Mouse (Mus musculus): Measurements from ENCODE around the gene Acot4. TPM values are rescaled to one million over a fixed set of nuclear protein-coding genes. Genes with fewer than 3 reads are reported as not detected.
"Not testable (repeated sequence)": the region's sequence is repeated elsewhere in the genome, so short reads cannot be mapped to it uniquely, and the experiment has no call there.

The Acot4 gene
- total RNA-seq, 2 experiments from 2014 or later: 1.7 to 3.7 TPM

GRCm38 (mm10) chr12:84029043-84029442 is 9.1 kb upstream of the Acot4 start:
- not testable (repeated sequence) for DNase-seq (ENCODE audit: low spot score in 2 of 2)

- DNase-seq (ENCODE audit: low spot score in 2 of 2): peak; percentile 71 to 82
These were observed 7.4 kb upstream of the Acot4 start for GRCm38 (mm10) chr12:84030659-84031332.

DNA sequence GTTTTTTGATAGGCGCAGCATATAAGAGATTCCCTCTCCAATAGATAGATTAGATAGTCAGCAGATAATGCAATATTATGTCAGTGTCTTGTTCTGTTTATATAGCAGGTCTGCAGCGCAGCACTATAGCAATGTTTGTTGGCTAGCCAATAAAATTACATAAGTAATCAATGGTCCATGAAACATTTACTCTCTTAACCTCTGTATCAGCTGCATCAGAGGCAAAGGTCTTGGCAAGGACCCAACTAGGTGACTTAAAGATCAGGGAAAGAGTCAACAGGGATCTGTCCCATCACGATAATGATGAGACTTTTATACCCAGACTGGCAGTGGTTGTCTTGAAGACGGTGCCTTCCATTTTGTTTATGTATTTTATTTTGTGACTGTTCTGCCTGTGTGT is 5.3 kb upstream of the Acot4 start:
- no peak for DNase-seq (ENCODE audit: low spot score in 2 of 2)

DNA sequence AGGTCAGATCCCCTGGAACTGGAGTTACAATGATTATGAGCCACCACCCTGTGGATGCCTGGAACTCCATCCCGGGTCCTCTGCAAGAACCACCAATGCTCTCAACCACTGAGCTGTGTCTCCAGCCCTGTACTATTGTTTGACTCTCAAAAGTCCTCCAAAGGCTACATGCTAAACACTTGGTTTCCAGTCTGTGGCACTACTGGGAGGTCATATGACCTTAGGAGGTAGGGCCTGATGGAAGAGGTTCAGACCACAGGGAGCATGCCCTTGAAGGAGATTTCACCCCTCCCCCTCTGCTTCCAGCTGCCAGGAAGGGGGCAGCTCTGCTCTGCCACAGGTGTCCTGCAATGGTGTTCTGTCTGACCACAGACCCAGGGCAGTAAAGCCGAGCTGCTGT is 4.9 kb upstream of the Acot4 start:
- DNase-seq (ENCODE audit: low spot score in 2 of 2): not testable (repeated sequence)

- no peak for DNase-seq (ENCODE audit: low spot score in 2 of 2)
These were observed 4.1 kb upstream of the Acot4 start for GRCm38 (mm10) chr12:84034108-84034507.

DNA sequence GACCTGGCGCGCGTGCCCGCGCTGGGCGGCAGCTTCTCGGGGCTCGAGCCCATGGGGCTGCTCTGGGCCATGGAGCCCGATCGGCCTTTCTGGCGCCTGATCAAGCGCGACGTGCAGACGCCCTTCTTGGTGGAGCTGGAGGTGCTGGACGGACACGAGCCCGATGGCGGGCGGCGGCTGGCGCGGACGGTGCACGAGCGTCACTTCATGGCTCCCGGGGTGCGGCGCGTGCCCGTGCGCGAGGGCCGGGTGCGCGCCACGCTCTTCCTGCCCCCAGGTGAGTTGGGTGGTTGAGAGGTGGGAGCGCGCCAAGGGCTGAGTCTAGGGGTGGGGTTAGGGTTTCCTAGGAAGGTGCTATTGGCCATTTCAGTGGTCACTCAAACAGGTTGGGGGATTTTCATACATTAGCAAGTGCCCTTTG is 522 bp downstream of the Acot4 start, which contains the start of gene Gm49366:
Gm49366 (plus strand) TSS at position 245 of the 421 bp plus-strand sequence.
- DNase-seq (ENCODE audit: low spot score in 2 of 2): peak in 1 of 2 experiments; percentile 17

- DNase-seq (ENCODE audit: low spot score in 2 of 2): no peak
These were observed 4.1 kb downstream of the Acot4 start for GRCm38 (mm10) chr12:84042248-84042647.

- DNase-seq (ENCODE audit: low spot score in 2 of 2): no peak
These were observed 5.9 kb downstream of the Acot4 start for GRCm38 (mm10) chr12:84044045-84044444.

DNA sequence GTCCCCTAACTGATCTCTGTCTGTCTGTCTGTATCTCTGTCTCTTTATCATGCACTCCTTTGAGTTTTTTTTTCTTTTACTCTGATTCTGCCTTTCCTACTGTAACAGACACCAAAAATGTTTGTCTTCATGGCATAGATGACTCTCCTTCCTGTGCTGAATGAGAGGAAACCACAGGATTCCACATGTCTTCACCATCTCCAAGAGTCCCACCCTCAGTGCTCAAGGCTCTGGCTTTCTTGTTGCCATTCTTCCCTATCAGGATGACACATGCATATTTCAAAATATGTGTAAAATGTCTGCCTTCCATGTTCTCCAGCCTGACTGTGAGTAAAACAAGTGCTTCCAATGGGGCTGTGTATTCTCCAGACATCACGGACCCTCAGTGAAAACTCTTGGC is 8.7 kb downstream of the Acot4 start:
- no peak for DNase-seq (ENCODE audit: low spot score in 2 of 2)

DNA sequence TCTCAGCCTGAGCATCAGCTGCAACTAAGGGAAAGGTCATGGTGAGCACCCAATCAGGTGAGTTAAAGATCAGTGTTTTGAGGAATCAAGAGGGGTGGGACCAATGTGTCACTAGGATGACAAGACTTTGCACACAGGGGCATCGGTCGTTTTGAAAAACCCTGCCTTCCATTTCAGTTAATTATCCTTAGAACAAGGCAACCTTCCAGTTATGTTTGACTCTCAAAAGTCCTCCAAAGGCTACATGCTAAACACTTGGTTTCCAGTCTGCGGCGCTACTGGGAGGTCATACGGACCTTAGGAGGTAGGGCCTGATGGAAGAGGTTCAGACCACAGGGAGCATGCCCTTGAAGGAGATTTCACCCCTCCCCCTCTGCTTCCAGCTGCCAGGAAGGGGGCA is 12.6 kb downstream of the Acot4 start:
- not testable (repeated sequence) for DNase-seq (ENCODE audit: low spot score in 2 of 2)

DNA sequence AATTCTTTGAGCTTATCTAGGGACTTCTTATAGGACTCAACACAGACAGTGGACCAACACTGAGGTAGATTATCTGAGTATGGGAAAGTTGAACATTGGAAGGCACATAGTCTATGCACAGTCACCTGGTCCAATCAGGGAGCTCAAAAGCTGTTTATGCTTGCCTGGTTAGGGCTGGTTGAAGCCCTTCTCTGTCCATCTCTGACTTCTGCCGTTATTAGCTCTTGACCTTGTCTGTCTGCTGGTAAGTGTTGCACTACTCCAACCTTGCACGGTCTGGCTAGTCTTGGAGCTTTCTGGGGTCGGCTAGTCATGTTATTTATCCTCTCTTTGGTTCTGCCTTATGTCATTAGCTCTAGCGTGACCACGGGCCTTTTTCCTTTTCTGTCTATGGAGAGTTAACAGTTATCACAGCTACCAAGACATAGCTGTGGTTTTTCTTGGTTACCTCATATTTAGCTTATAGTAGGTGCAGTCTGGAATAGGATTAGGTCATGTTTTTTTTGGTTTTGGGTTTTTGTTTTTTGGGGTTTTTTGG is 13.8 kb downstream of the Acot4 start, which contains the start of gene Acot3:
Acot3 (plus strand) TSS at position 208 of the 538 bp plus-strand sequence.
- no peak for DNase-seq (ENCODE audit: low spot score in 2 of 2)

- no peak for DNase-seq (ENCODE audit: low spot score in 2 of 2)
These were observed 14.4 kb downstream of the Acot4 start for GRCm38 (mm10) chr12:84052609-84053008.

DNA sequence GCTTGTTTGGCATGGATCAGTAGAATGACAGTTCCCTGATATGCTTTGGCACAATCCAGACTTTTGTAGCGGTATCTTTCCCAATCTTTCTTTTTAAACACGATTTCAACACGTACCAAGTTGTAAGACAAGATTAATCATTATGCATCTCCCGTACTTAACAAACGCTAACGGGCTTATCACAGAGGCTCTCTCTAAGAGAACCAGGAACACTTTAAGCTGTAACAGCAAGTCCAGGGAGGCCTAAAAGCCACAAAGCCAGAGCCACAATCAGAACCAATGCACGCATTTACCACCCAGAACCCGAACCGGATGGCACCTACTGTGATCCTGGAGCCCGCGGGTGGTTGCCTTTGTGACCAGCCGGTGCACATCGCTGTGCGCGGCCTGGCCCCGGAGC is 15.0 kb downstream of the Acot4 start:
- DNase-seq (ENCODE audit: low spot score in 2 of 2): no peak

DNA sequence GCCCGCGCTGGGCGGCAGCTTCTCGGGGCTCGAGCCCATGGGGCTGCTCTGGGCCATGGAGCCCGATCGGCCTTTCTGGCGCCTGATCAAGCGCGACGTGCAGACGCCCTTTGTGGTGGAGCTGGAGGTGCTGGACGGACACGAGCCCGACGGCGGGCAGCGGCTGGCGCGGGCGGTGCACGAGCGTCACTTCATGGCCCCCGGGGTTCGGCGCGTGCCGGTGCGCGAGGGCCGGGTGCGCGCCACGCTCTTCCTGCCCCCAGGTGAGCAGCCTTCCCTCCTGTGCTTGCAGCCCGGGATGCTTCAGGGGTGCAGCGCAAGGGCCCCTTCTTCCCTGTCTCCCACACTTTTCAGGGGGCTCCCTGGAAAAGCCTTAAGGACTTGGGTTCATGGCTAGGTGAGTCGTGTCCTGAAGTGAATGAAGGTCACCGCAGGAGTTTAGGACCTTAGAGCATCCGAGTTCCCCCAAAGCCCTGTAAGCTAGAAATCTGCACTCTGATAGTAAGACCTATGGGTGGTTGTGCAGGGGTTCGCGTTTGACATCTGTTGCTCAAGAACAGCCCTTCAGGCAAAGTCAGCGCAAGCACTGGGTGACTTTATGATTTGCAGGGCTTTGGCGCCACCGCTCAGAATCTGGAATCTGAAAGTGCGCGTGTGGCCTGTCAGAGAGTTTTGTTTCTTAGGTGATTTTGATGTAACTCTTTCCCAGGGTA is 15.7 kb downstream of the Acot4 start:
- no peak for DNase-seq (ENCODE audit: low spot score in 2 of 2)

GRCm38 (mm10) chr12:84060946-84061345 is 22.8 kb downstream of the Acot4 start:
- DNase-seq (ENCODE audit: low spot score in 2 of 2): no peak

DNA sequence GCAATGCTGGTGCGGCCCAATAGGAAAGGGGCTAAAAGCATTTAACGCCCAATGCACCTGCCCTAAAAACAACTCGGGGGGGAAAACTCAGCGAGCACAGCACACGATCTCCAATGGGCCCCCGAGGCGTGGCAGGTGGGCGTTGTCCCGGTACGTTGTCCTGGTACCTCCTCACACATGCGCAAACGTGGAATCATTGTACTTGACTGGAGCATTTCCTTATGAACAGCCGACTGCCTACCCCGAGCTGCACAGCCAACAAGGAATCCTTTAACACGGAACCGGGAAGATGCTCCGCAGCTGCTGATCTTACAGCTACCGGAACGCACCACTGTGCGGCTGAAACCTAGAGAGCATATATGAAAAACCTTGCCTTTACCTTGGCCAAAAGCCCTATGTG is 24.2 kb downstream of the Acot4 start:
- DNase-seq (ENCODE audit: low spot score in 2 of 2): no peak

- no peak for DNase-seq (ENCODE audit: low spot score in 2 of 2)
These were observed 25.0 kb downstream of the Acot4 start for GRCm38 (mm10) chr12:84063228-84063627.

- no peak for DNase-seq (ENCODE audit: low spot score in 2 of 2)
These were observed 25.7 kb downstream of the Acot4 start for GRCm38 (mm10) chr12:84063833-84064232.

DNA sequence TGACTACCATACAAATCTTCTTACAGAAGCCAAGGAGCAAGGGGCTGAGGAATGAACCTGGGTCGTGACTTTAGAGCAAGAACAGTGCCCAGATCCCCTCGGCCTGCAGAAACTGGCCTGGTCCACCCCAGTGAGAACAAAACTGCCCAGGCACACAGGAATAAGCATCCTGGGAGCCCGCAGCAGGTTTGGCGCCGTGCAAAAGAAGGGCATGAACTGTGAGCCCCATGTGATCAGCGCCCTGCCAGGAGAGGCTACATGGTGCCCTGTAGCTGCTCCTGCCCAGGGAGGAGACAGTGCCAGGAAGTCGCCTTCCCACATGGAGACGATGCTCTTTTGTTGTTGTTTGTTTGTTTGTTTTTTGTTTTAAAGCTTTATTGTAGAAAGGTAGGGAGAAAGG is 26.4 kb downstream of the Acot4 start:
- DNase-seq (ENCODE audit: low spot score in 2 of 2): no peak

- DNase-seq (ENCODE audit: low spot score in 2 of 2): no peak
These were observed 29.6 kb downstream of the Acot4 start for GRCm38 (mm10) chr12:84067752-84068151.

- no peak for DNase-seq (ENCODE audit: low spot score in 2 of 2)
These were observed 30.1 kb downstream of the Acot4 start for GRCm38 (mm10) chr12:84068296-84068695.

DNA sequence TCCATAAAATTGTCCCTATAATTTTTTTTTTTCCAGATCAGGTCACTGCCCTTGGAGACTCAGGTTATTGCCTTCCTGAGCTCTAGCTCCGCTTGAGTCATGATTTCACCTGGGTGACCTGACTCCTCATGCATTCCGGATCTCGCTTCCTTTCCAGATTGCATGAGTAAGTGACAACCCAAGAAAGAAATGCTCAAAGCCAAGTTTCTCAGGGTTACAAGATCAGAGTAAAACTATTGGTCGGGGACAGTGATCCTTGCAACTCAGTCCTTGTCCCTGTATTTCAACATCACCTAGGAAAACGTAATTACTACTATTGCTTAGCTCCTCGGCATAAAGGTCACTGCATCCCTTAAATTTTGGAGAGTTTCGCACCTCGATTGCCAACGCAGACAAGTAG is 30.8 kb downstream of the Acot4 start, which contains the start of gene Acot5:
Acot5 (plus strand) TSS at position 340 of the 400 bp plus-strand sequence.
- no peak for DNase-seq (ENCODE audit: low spot score in 2 of 2)
